Mouse (Mus musculus) kidney, embryonic 15.5 days (tissue): Measurements from ENCODE around the gene Aldh2. TPM values are rescaled to one million over a fixed set of nuclear protein-coding genes. Genes with fewer than 3 reads are reported as not detected.
"Not testable (repeated sequence)": the region's sequence is repeated elsewhere in the genome, so short reads cannot be mapped to it uniquely, and the experiment has no call there.

Source experiments
- ATAC-seq: fragments of 200-750 bp; cut with Nextera tagmentation; replicated peaks from 2 replicates; pipeline ENCODE4 v1.8.0; 2017; ENCODE audit warnings: moderate TSS enrichment; ENCODE audit not compliant: low FRiP score
- H3K27ac ChIP-seq: fragments of 300-500 bp; sonication (generic); 2 replicates; pipeline ENCODE4 v1.5.1; 2015; ENCODE audit warnings: mild to moderate bottlenecking, inconsistent platforms
- H3K27me3 ChIP-seq: fragments of 300-500 bp; sonication (generic); 2 replicates; pipeline ENCODE4 v1.6.1; 2015; ENCODE audit warnings: inconsistent platforms
- H3K36me3 ChIP-seq: fragments of 300-500 bp; sonication (generic); 2 replicates; pipeline ENCODE4 v1.6.1; 2015; ENCODE audit warnings: inconsistent platforms
- H3K4me1 ChIP-seq: fragments of 300-500 bp; sonication (generic); 2 replicates; pipeline ENCODE4 v1.6.1; 2015; ENCODE audit warnings: inconsistent platforms
- H3K4me2 ChIP-seq: fragments of 300-500 bp; sonication (generic); 2 replicates; pipeline ENCODE4 v1.6.1; 2015; ENCODE audit warnings: moderate library complexity, mild to moderate bottlenecking, inconsistent platforms
- H3K4me3 ChIP-seq: fragments of 300-500 bp; sonication (generic); replicated peaks from 2 replicates; pipeline ENCODE4 v1.5.1; 2015; ENCODE audit warnings: mild to moderate bottlenecking, inconsistent platforms
- H3K9ac ChIP-seq: fragments of 300-500 bp; sonication (generic); 2 replicates; pipeline ENCODE4 v1.6.1; 2015; ENCODE audit warnings: mild to moderate bottlenecking, inconsistent platforms
- H3K9me3 ChIP-seq: fragments of 300-500 bp; sonication (generic); replicated peaks from 2 replicates; pipeline ENCODE4 v1.6.1; 2016; ENCODE audit warnings: inconsistent platforms
- WGBS: fragments of 180-500 bp; shearing (Covaris S2); methylation state at CpG from one replicate; pipeline ENCODE4 v1.1.7; 2015; ENCODE audit warnings: mixed read lengths; 5-methylcytosine and 5-hydroxymethylcytosine counted together
- polyA plus RNA-seq: library from polyadenylated mRNA; unstranded; fragments of >200 nt; fragmentation: Nextera tagmentation; extraction: Ambion mirVana; gene quantifications from 2 replicates; pipeline ENCODE4 v1.2.1, GENCODE M21; 2015

Aldh2 gene
- polyA plus RNA-seq, result 197 and 222 TPM in 2 replicates

DNA sequence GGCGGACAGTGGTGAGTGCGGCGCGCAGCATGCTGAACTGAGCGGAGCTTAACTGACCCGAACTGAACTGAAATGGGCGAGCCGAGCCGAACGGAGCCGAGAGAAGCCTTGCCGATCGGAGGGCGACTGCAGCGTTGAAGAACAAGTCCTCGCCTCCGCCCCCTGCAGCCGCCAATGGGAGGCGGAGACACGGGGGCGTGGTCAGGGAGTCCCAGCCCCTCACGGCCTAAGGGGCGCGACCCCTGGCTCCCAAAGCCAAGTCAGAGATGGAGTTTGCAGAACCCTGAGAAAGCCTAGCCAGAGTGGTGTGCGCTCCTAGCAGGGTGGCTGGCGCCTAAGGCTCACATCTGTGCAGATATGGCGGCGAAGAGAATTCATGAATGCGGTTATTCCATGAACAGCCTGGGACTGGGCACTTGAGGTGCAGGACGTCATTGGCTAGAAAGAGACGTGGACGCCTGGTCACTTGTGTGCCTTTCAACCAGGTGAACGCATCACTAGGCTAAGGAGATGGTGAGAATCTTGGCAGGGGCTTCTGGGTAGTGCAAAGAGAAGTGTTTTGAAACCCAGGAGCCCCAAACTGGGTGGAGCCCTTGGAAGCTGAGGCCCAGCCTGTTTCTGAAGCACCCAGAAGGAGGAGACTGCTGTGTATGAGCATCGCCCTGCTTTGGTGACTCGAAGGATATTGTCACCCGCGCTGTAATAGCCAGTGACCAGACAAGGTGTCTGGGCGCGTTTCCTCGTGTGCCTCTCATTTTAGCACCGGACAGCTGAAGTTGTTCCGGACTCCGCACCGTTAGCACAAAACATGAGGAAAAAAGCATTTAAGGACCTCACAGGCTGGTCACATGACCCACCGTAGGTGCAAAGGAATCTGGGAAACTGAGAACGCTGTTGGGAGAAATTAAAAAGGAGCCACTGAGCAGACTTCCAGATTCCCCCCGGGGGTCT is at the start of gene Aldh2:
Gene Aldh2 (minus strand): TSS at position 374 of the 951 bp plus-strand sequence.
- Histone ChIP-seq H3K4me2 (peak within 1 kb of the TSS; percentile 92), H3K27me3 (no peaks in the 10 kb centered on the region), H3K4me3 (peak within 1 kb of the TSS; percentile 67), H3K9me3 (no peaks in the 10 kb centered on the region), H3K27ac (peak within 1 kb of the TSS; percentile 85), H3K4me1 (peaks cover 28% of the 10 kb centered on the region), H3K36me3 (no peaks in the 10 kb centered on the region), H3K9ac (peak within 1 kb of the TSS; percentile 73)
- ATAC-seq, result peak; percentile 93
- 3% methylated on average over 47 of the region's 47 CpGs for WGBS

- Histone ChIP-seq H3K4me3 (no peak overlapping the region), H3K9me3 (no peaks in the 10 kb centered on the region), H3K36me3 (no peaks in the 10 kb centered on the region), H3K4me2 (no peak overlapping the region), H3K4me1 (no peaks in the 10 kb centered on the region), H3K27me3 (no peaks in the 10 kb centered on the region), H3K27ac (no peak overlapping the region), H3K9ac (no peak overlapping the region)
- ATAC-seq, result no peak
- 86% methylated on average over 9 of the region's 9 CpGs for WGBS
Observed at GRCm38 (mm10) chr5:121639601-121640000, 46.0 kb upstream of the Aldh2 start.

DNA sequence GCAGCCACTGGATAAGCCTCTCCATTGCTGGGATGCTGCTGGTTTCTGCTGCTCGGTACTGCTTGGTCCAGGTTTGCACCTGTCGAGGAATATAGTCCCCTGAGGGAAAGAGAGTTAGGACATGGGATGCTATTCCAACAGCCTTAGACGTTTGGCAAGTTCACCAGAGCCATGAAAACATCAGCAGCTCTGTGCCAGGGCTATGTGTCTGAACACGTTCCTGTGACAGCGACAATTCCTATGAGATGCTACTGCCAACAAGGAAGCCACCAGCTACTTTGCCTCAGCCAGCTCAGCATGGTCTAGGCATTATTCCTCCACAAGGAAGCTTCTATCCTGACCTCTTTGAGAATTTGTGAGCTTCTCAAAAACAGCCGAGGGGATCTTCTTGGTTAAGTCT is 43.7 kb upstream of the Aldh2 start:
- Histone ChIP-seq H3K27me3 (no peaks in the 10 kb centered on the region), H3K36me3 (no peaks in the 10 kb centered on the region), H3K4me1 (no peaks in the 10 kb centered on the region), H3K9me3 (no peaks in the 10 kb centered on the region), H3K9ac (no peak overlapping the region), H3K4me2 (no peak overlapping the region), H3K4me3 (no peak overlapping the region), H3K27ac (no peak overlapping the region)
- 88% methylated on average over 6 of the region's 6 CpGs for WGBS
- ATAC-seq, result no peak

DNA sequence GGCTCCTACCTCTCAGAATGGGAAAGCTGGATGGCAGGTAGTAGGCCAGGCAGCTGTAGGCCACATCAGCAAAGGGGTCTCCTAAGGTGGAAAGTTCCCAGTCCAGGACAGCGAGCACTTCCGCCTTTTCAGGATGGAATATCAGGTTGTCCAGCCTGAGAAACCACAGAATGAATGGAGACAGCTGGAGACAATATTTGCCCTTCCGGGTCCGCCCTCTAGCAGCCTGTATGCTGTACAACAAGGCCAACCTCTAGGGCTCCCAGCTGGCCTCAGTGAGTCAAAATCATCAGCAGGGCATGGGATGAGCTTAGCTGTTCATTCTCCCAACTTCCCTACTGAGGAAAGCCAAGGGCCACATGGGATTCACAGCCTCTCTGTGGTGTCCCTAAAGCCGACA is 41.0 kb upstream of the Aldh2 start:
- Histone ChIP-seq H3K27ac (no peak overlapping the region), H3K9me3 (no peaks in the 10 kb centered on the region), H3K4me1 (no peaks in the 10 kb centered on the region), H3K4me3 (no peak overlapping the region), H3K4me2 (no peak overlapping the region), H3K36me3 (no peaks in the 10 kb centered on the region), H3K27me3 (no peaks in the 10 kb centered on the region), H3K9ac (no peak overlapping the region)
- WGBS, result 89% methylated on average over 5 of the region's 5 CpGs
- no peak for ATAC-seq

DNA sequence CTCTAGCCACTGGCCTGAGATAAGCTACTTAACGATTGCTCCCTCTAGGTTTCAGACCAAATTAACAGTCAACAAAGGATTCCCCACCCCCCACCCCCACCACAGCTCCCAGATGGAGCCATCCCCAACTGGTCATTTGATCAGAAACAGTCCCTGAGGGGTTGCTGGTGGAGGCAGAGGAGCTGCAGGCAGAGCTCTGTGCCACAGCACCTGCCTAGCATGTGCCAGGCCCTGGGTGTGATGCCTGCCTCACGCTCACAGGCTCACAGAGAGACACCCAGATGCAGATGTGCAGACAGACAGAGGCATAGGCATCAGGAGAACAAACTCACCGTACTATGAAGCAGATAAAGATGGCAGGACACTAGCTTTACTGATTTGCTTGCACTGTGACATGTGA is 39.2 kb upstream of the Aldh2 start:
- Histone ChIP-seq H3K4me3 (no peak overlapping the region), H3K9me3 (no peaks in the 10 kb centered on the region), H3K4me1 (no peaks in the 10 kb centered on the region), H3K36me3 (no peaks in the 10 kb centered on the region), H3K27ac (no peak overlapping the region), H3K27me3 (no peaks in the 10 kb centered on the region), H3K4me2 (no peak overlapping the region), H3K9ac (no peak overlapping the region)
- ATAC-seq, result no peak
- 47% methylated on average over 3 of the region's 3 CpGs for WGBS

DNA sequence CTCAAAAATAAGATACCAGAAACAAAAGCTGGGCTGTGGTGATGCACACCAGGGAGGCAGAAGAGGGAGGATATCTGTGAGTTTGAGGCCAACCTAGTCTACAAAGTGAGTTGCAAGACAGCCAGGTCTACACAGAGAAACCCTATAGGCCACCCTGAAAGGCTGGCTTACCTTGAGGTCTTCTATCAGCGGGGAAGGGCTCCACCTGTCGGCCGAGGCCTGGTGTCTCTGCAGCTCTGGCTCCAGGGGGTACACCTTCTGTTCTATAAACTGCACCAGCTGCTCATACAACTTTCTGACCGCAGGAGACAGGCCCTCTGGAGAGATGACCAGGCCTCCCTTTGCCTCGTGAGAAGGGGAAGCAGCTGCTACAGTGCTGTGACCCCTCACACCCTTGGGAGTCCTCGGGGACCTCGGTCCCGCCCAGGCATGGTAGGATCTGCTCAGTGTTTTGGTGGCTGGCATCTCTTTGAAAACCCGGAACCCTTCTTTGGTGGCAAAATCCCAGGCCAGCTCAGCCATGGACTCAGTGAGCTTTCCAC is 37.6 kb upstream of the Aldh2 start:
- not testable (repeated sequence) for ATAC-seq, H3K4me2 ChIP-seq, H3K36me3 ChIP-seq, H3K27me3 ChIP-seq, H3K27ac ChIP-seq, H3K9me3 ChIP-seq, H3K9ac ChIP-seq, H3K4me1 ChIP-seq, H3K4me3 ChIP-seq
- 69% methylated on average over 9 of the region's 9 CpGs for WGBS

GRCm38 (mm10) chr5:121627871-121628270 is 34.2 kb upstream of the Aldh2 start:
- no peak for ATAC-seq
- Histone ChIP-seq H3K4me3 (no peak overlapping the region), H3K9me3 (no peaks in the 10 kb centered on the region), H3K4me2 (no peak overlapping the region), H3K4me1 (no peaks in the 10 kb centered on the region), H3K9ac (no peak overlapping the region), H3K36me3 (no peaks in the 10 kb centered on the region), H3K27ac (no peak overlapping the region), H3K27me3 (no peaks in the 10 kb centered on the region)
- 0% methylated on average over 1 of the region's 1 CpGs for WGBS

DNA sequence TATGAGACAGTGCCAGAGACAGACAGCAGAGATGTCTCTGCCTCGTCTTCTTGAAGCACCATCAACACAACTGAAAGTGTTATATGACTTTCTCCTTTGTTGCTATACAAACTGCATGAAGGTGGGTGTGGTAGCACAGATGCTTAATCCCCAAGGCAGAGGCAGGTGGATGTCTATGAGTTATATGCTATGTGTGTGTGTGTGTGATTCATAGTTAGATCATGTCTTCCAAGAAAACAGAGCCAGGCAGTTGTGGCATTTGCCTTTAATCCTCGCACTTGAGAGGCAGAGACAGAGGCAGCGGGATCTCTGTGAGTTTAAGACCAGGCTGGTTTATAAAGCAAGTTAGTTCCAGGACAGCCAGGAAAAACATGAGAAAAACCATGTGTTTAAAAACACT is 29.6 kb upstream of the Aldh2 start:
- H3K9ac ChIP-seq, result no peak overlapping the region
- H3K36me3 ChIP-seq, result no peaks in the 10 kb centered on the region
- no peak for ATAC-seq
- H3K4me2 ChIP-seq, result no peak overlapping the region
- no peak overlapping the region for H3K27ac ChIP-seq
- WGBS, result 83% methylated on average over 3 of the region's 3 CpGs
- H3K9me3 ChIP-seq, result no peaks in the 10 kb centered on the region
- peaks cover 10% of the 10 kb centered on the region for H3K4me1 ChIP-seq
- no peaks in the 10 kb centered on the region for H3K27me3 ChIP-seq
- H3K4me3 ChIP-seq, result no peak overlapping the region

DNA sequence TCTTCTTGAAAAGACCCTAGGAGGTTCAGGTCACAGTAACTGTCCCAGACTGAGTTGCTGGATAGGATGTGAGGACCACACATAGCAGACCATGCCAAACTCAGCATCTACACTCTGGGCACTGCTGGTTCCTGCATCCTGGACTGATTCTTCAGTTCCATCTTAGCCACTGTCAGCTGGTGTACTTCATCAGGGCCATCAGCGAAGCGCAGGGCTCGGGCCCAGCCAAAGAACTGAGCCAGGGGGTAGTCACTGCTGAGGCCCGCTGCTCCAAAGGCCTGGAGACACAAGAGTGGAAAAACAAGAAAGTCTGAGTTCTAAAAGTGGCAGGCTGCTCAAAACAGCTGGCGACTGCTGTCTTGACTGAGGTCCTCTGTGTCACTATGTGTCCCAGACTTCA is 27.5 kb upstream of the Aldh2 start:
- Histone ChIP-seq H3K4me1 (peaks cover 13% of the 10 kb centered on the region), H3K27me3 (no peaks in the 10 kb centered on the region), H3K9ac (no peak overlapping the region), H3K9me3 (no peaks in the 10 kb centered on the region), H3K4me2 (no peak overlapping the region), H3K4me3 (no peak overlapping the region), H3K27ac (no peak overlapping the region), H3K36me3 (no peaks in the 10 kb centered on the region)
- ATAC-seq, result no peak
- WGBS, result 94% methylated on average over 5 of the region's 5 CpGs

GRCm38 (mm10) chr5:121618592-121619513 is 25.2 kb upstream of the Aldh2 start, which contains the start of gene Acad12:
Gene Acad12 (minus strand): TSS chr5:121618938.
- ATAC-seq, result peak; percentile 89
- H3K4me2 ChIP-seq, result peak within 1 kb of the TSS; percentile 74
- H3K9me3 ChIP-seq, result no peaks in the 10 kb centered on the region
- H3K9ac ChIP-seq, result peak within 1 kb of the TSS; percentile 70
- no peaks in the 10 kb centered on the region for H3K27me3 ChIP-seq
- H3K4me1 ChIP-seq, result peaks cover 13% of the 10 kb centered on the region
- H3K36me3 ChIP-seq, result no peaks in the 10 kb centered on the region
- H3K27ac ChIP-seq, result peak within 1 kb of the TSS; percentile 93
- under 1% methylated on average over 58 of the region's 58 CpGs for WGBS
- peak within 1 kb of the TSS; percentile 80 for H3K4me3 ChIP-seq

GRCm38 (mm10) chr5:121614921-121615320 is 21.3 kb upstream of the Aldh2 start:
- not testable (repeated sequence) for H3K27ac ChIP-seq

DNA sequence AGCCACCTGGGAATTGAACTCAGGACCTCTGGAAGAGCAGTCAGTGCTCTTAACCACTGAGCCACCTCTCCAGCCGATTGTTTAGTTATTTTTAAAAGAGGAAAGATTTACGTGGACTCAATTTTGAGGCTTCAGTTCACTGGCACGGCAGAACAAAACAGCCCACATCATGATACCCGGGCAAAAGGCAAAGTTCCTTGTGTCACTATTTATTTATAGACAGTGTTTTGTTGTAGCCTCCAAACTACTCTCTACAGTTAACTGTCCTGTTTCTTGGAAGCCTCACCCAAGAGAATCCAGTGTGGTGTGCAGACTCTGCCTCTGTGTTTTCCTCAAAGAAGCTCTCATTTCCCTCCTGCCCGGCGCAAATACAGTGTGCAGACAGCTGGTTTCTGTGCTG is 18.4 kb upstream of the Aldh2 start:
- no peak overlapping the region for H3K9ac ChIP-seq
- no peak overlapping the region for H3K27ac ChIP-seq
- no peaks in the 10 kb centered on the region for H3K27me3 ChIP-seq
- H3K4me3 ChIP-seq, result no peak overlapping the region
- H3K4me1 ChIP-seq, result no peaks in the 10 kb centered on the region
- H3K9me3 ChIP-seq, result no peaks in the 10 kb centered on the region
- WGBS, result 72% methylated on average over 6 of the region's 6 CpGs
- H3K4me2 ChIP-seq, result no peak overlapping the region
- ATAC-seq, result no peak
- H3K36me3 ChIP-seq, result no peaks in the 10 kb centered on the region

More at GRCm38 (mm10) chr5:121614921-121615320, 21.3 kb upstream of the Aldh2 start:
- H3K4me3 ChIP-seq, ATAC-seq, H3K36me3 ChIP-seq, H3K27me3 ChIP-seq, H3K4me2 ChIP-seq, H3K9ac ChIP-seq, H3K9me3 ChIP-seq: not testable (repeated sequence)
- WGBS, result 83% methylated on average over 3 of the region's 3 CpGs
- H3K4me1 ChIP-seq, result peaks cover 11% of the 10 kb centered on the region
